Mouse (Mus musculus) thymus, adult 2 months (tissue): Measurements from ENCODE around the gene Creb5.

Source experiments
- CTCF ChIP-seq: fragments of 200-500 bp; IDR thresholded peaks from 2 replicates; pipeline ENCODE4 v1.5.1; 2012; ENCODE audit warnings: mild to moderate bottlenecking, control low read depth, low read length, moderate library complexity, borderline replicate concordance; ENCODE audit not compliant: control insufficient read depth, poor library complexity, insufficient read depth; ENCODE audit errors: extremely low read depth
- POLR2A ChIP-seq: fragments of 200-500 bp; IDR thresholded peaks from 2 replicates; pipeline ENCODE4 v1.6.1; 2012; ENCODE audit warnings: mild to moderate bottlenecking, low read length, control low read depth, moderate library complexity; ENCODE audit not compliant: control insufficient read depth, poor library complexity, insufficient read depth; ENCODE audit errors: extremely low read depth

- TF ChIP-seq CTCF (no peak), POLR2A (no peak)
These were observed 420.7 kb downstream of the Creb5 start for GRCm38 (mm10) chr6:53707795-53708194.
